Mouse (Mus musculus): ENCODE measurements around the gene Epha2. TPM values are rescaled to one million over a fixed set of nuclear protein-coding genes. Genes with fewer than 3 reads are reported as not detected.

Gene Epha2
- polyA plus RNA-seq, 1 experiment from 2014 or later: 1.4 TPM

DNA sequence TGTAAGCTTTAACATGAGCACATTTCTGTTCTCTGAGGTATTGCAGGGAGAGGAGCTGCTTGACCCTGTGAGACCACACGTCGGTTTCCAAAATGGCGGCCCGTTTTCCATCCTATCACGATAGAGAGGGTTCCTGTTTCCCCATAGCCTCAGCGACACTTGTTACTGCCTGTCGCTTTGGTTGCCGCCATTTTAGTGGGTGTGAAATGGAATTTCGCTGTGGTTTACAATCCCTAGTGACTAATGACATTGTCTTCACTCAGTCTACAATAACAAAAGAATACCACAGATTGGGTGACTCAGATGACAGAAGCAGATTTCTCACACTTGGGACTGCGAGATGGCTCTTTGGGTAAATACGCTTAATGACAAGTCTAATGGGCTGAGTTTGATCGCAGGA, 44.2 kb downstream of the Epha2 start:
- H3K36me3 ChIP-seq: no peaks in the 10 kb centered on the region
- H3K9ac ChIP-seq: no peak overlapping the region
- no peaks in the 10 kb centered on the region for H3K4me1 ChIP-seq (replicated peaks)
- no peak overlapping the region for H3K4me2 ChIP-seq
- no peaks in the 10 kb centered on the region for H3K27me3 ChIP-seq
- no peaks in the 10 kb centered on the region for H3K9me3 ChIP-seq
- no peak for ATAC-seq (ENCODE audit: low FRiP score, low read depth)
- WGBS: 90% methylated on average over 12 of the region's 12 CpGs
- no peak overlapping the region for H3K27ac ChIP-seq (replicated peaks)
- no peak overlapping the region for H3K4me3 ChIP-seq

DNA sequence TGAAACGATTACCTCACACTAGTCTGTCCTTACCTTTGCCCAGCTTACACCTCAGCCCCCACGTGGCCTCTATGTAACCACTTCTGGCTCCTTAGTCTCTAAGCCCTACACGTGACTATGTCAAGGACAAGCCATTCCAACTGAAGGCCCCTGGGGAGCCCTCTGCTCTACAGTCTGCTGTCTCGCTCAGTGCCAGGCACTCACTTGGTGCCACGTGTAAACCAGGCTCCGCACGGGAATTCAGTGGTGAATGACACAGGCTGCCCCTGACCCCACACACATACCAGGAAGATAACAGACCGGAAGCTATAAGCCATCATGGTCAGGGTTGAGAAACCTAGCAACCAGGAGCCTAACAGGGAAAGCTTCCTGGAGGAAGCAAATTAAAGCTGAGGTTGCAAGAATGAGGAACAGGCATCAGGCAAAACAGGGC, 46.3 kb downstream of the Epha2 start:
- H3K27me3 ChIP-seq: no peaks in the 10 kb centered on the region
- no peaks in the 10 kb centered on the region for H3K36me3 ChIP-seq
- no peak overlapping the region for H3K4me3 ChIP-seq
- H3K4me2 ChIP-seq: no peak overlapping the region
- H3K9me3 ChIP-seq: no peaks in the 10 kb centered on the region
- WGBS: 60% methylated on average over 8 of the region's 8 CpGs
- H3K27ac ChIP-seq (replicated peaks): no peak overlapping the region
- H3K4me1 ChIP-seq (replicated peaks): no peaks in the 10 kb centered on the region
- H3K9ac ChIP-seq: no peak overlapping the region
- ATAC-seq (ENCODE audit: low FRiP score, low read depth): no peak

DNA sequence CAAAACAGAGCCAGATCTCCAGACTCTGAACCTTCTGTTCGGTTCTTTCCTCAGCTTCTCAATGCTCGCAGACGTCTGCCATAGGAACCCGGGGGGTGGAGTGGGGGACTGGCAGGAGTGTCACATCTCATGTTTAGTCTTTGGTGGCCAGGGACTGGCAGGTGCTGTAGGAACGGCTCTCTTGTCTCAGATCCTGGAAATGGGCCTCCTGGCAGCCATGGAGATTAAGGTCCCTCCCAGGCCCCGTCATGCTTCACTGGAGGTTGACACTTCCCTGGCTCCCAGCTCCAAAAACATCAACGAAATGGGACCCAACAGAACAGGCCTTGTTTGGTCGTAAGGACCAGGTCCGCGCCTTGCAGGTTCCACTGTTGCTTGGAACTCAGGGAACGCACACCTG, 47.6 kb downstream of the Epha2 start:
- H3K9me3 ChIP-seq: no peaks in the 10 kb centered on the region
- no peaks in the 10 kb centered on the region for H3K36me3 ChIP-seq
- no peak overlapping the region for H3K4me3 ChIP-seq
- no peaks in the 10 kb centered on the region for H3K4me1 ChIP-seq (replicated peaks)
- WGBS: 68% methylated on average over 11 of the region's 11 CpGs
- H3K27ac ChIP-seq (replicated peaks): no peak overlapping the region
- ATAC-seq (ENCODE audit: low FRiP score, low read depth): no peak
- H3K9ac ChIP-seq: no peak overlapping the region
- H3K27me3 ChIP-seq: no peaks in the 10 kb centered on the region
- no peak overlapping the region for H3K4me2 ChIP-seq

DNA sequence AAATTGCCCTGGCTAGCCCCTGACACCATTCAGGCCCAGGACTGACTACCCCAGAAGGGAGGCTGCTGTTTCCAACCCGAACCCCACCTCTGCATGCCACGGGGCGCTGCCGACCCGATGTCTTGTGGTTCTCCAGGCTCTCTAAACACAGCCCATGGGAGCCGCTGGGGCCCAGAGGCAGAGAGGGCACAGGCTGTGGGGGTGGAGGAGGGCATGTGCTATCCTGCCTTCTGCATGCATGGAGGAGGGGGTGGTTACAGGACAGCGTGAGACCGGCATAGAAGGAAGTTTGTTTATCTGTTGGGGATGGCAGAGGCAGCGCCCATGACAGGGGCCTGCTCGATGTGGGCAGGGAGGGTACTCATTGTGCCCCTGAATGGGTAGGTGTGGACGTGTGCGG, 49.0 kb downstream of the Epha2 start:
- no peaks in the 10 kb centered on the region for H3K27me3 ChIP-seq
- H3K4me1 ChIP-seq (replicated peaks): no peaks in the 10 kb centered on the region
- no peaks in the 10 kb centered on the region for H3K36me3 ChIP-seq
- H3K9ac ChIP-seq: no peak overlapping the region
- H3K9me3 ChIP-seq: no peaks in the 10 kb centered on the region
- no peak overlapping the region for H3K4me2 ChIP-seq
- ATAC-seq (ENCODE audit: low FRiP score, low read depth): no peak
- H3K27ac ChIP-seq (replicated peaks): no peak overlapping the region
- H3K4me3 ChIP-seq: no peak overlapping the region
- WGBS: 84% methylated on average over 12 of the region's 12 CpGs

DNA sequence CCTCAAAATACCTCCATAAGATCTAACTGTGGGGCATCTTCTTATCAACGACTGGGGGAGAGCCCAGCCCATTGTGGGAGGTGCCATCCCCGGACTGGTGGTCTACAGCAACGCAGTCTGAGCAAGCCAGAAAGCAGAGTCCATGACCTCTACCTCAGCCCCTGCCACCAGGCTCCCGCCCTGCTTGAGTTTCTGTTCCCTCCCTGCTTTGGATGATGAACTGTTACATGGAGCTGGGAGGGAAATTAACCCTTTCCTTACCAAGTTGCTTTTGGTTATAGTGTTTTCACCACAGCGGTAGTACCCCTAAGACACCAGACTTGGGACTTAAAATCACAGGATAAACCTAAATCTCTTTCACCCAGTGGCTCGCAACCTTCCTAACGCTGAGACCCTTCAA, 50.9 kb downstream of the Epha2 start:
- Histone ChIP-seq H3K27ac (replicated peaks) (no peak overlapping the region), H3K4me1 (replicated peaks) (no peaks in the 10 kb centered on the region), H3K27me3 (no peaks in the 10 kb centered on the region), H3K4me3 (no peak overlapping the region), H3K4me2 (no peak overlapping the region), H3K9me3 (no peaks in the 10 kb centered on the region), H3K9ac (no peak overlapping the region), H3K36me3 (no peaks in the 10 kb centered on the region)
- WGBS: 61% methylated on average over 7 of the region's 7 CpGs
- no peak for ATAC-seq (ENCODE audit: low FRiP score, low read depth)

DNA sequence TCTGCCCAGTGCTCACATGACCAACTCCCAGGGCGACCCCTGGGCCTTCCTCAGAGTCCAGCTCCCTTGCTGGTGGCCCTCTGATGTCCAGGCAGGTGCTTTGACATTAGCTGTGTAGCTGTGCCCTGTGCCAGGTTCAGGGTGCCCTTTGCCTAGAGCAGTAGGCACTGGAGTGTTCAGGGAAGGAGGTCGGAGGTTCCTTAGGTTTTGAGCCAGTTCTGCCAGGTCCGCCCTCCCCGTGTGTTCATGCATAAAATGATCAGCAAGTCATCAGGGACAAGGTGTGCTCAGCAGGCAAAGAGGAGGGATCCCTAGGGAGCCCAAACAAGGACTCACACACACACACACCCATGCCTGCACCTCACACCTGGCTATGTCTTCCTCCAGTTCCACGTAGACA, 51.9 kb downstream of the Epha2 start:
- H3K4me1 ChIP-seq (replicated peaks): no peaks in the 10 kb centered on the region
- no peaks in the 10 kb centered on the region for H3K9me3 ChIP-seq
- H3K4me3 ChIP-seq: no peak overlapping the region
- ATAC-seq (ENCODE audit: low FRiP score, low read depth): no peak
- no peaks in the 10 kb centered on the region for H3K36me3 ChIP-seq
- H3K27ac ChIP-seq (replicated peaks): no peak overlapping the region
- WGBS: 79% methylated on average over 5 of the region's 5 CpGs
- H3K27me3 ChIP-seq: no peaks in the 10 kb centered on the region
- no peak overlapping the region for H3K4me2 ChIP-seq
- no peak overlapping the region for H3K9ac ChIP-seq

DNA sequence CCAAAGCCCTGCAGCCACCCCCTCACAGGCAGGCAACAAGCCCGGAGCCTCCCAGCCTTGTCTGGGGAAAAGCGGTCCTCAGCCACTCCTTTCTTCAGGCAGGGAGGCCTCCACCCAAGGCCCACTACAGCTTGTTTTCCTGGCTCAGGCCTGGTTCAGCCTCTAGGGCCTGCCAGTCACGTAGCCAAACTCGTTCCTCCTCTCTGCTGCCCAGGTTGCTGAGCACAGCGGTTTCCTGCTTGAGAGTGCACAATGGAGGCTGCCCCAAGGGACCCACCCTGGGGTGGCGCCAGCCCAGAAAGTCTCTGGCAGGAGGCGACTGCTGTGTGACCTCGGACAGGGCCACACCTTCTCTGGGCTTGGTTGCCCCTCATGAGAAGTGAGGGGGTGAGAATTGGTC, 52.8 kb downstream of the Epha2 start:
- no peak for ATAC-seq (ENCODE audit: low FRiP score, low read depth)
- 62% methylated on average over 8 of the region's 8 CpGs for WGBS
- H3K4me3 ChIP-seq: no peak overlapping the region
- H3K9ac ChIP-seq: no peak overlapping the region
- H3K9me3 ChIP-seq: no peaks in the 10 kb centered on the region
- H3K27me3 ChIP-seq: no peaks in the 10 kb centered on the region
- no peak overlapping the region for H3K4me2 ChIP-seq
- H3K36me3 ChIP-seq: no peaks in the 10 kb centered on the region
- H3K27ac ChIP-seq (replicated peaks): no peak overlapping the region
- no peaks in the 10 kb centered on the region for H3K4me1 ChIP-seq (replicated peaks)

DNA sequence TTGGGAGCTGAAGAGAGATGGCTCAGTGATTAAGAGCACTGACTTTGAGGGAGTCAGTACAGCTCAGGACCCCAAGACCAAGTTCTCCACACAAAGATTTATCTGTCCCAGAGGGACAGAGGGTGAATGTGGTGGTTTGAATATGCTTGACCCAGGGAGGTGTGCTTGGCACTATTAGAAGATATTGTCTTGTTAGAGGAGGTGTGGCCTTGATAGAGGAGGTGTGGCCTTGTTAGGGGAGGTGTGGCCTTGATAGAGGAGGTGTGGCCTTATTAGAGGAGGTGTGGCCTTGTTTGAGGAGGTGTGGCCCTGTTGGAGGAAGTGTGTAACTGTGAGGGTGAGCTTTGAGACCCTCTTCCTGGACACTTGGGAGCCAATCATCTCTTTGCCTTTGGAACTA, 56.8 kb downstream of the Epha2 start:
- H3K27ac ChIP-seq (replicated peaks): no peak overlapping the region
- ATAC-seq (ENCODE audit: low FRiP score, low read depth): no peak
- no peaks in the 10 kb centered on the region for H3K36me3 ChIP-seq
- no peak overlapping the region for H3K4me3 ChIP-seq
- H3K9ac ChIP-seq: no peak overlapping the region
- H3K9me3 ChIP-seq: no peaks in the 10 kb centered on the region
- H3K27me3 ChIP-seq: no peaks in the 10 kb centered on the region
- no peak overlapping the region for H3K4me2 ChIP-seq
- no peaks in the 10 kb centered on the region for H3K4me1 ChIP-seq (replicated peaks)

DNA sequence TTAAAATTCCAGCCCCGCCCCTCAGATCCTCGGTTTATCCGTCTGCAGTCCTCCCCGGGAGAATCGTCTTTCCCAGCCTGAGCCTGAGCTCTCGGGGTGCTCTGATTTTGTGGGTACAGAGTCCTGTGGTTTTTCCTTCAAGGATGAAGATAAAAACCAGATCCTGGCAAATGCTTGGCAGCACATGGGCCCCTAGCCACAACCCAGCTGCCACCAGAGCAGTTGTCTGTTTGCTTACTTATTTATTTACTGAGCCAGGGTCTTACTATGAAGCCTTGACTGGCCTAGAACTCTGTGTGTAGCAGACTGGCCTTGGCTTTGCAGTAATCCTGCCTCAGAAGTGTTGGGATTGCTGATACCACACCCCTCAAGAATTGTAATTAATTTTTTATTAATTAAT, 58.2 kb downstream of the Epha2 start:
- Histone ChIP-seq H3K4me2 (no peak overlapping the region), H3K27me3 (no peaks in the 10 kb centered on the region), H3K4me1 (replicated peaks) (no peaks in the 10 kb centered on the region), H3K27ac (replicated peaks) (no peak overlapping the region), H3K9ac (no peak overlapping the region), H3K4me3 (no peak overlapping the region), H3K36me3 (no peaks in the 10 kb centered on the region), H3K9me3 (no peaks in the 10 kb centered on the region)
- WGBS: 91% methylated on average over 6 of the region's 6 CpGs
- ATAC-seq (ENCODE audit: low FRiP score, low read depth): no peak

DNA sequence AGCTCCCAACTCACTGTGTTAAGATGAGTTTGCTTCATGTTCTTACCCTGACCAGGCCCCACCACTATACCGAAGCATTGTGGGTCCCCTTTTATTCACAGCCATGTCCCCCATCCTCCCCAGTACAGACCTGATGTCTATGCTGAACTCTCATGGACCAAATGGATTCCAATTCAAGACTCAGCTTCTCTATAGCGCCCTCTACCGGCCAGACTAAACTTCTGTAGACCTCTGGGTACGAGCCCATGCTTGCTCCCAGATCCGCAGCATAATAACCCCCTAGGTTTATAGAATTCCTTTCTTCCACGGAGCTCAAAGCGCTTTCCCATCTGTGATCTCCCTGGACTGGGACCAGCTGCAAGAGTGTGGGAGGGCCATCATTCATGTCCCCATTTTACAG, 59.8 kb downstream of the Epha2 start:
- Histone ChIP-seq H3K27ac (replicated peaks) (no peak overlapping the region), H3K27me3 (peaks cover 14% of the 10 kb centered on the region), H3K4me1 (replicated peaks) (no peaks in the 10 kb centered on the region), H3K9ac (no peak overlapping the region), H3K4me3 (no peak overlapping the region), H3K4me2 (no peak overlapping the region), H3K36me3 (no peaks in the 10 kb centered on the region), H3K9me3 (no peaks in the 10 kb centered on the region)
- 37% methylated on average over 7 of the region's 7 CpGs for WGBS
- no peak for ATAC-seq (ENCODE audit: low FRiP score, low read depth)

DNA sequence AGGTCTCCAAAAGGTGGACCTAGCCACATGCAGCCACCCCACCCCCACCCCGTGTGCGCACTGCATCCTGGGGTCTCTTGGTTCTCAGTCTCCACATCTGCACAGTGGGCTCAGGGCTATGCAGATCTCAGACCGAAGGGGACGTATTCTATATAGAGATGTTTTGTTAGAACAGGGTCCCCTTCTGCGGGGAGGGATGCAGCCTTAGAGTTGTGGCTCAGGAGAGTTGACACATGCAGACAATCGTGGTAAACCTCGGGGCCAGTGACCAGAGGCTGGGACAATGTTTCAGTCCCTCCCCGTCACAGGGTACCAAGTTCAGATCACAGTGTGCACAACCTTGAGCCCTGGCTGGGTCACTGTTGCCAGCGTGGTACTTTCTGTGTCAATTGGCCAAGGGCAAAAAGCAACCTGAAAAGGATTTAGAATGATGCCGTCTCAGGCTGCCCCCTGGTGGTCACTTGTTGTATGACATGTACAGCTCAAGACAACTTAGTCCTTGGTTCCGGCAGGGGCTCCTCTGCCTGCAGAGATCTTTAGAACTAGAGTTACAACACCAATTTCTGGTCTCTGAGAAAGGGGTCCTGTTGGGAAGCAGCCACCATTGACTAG, 62.0 kb downstream of the Epha2 start:
- Histone ChIP-seq H3K9ac (no peak overlapping the region), H3K27ac (replicated peaks) (no peak overlapping the region), H3K9me3 (no peaks in the 10 kb centered on the region), H3K36me3 (no peaks in the 10 kb centered on the region), H3K27me3 (peaks cover 29% of the 10 kb centered on the region), H3K4me1 (replicated peaks) (peaks cover 5% of the 10 kb centered on the region; the same call in 1 of the 2 replicates), H3K4me3 (no peak overlapping the region), H3K4me2 (no peak overlapping the region)
- ATAC-seq (ENCODE audit: low FRiP score, low read depth): no peak
- 28% methylated on average over 11 of the region's 11 CpGs for WGBS

DNA sequence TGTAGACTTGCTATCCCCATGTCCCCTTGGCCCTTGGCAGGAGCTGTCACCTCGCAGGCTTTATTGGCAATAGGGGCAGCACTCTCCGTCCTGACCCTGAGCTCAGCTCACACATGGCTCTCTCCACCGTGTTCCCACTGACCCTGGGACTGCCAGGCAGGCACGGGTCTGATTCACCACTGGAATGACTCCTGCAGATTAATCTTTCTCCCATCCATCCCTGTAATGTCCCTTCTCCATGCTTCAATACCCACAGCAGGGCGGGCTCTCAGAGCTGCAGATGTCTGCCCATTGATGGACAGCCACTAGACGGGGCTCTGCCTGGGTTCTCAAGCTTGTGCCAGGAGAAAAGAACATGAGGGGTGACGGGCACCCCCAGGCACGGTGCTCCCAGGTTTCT, 64.1 kb downstream of the Epha2 start:
- H3K9ac ChIP-seq: no peak overlapping the region
- H3K27ac ChIP-seq (replicated peaks): no peak overlapping the region
- ATAC-seq (ENCODE audit: low FRiP score, low read depth): no peak
- H3K9me3 ChIP-seq: no peaks in the 10 kb centered on the region
- peaks cover 29% of the 10 kb centered on the region for H3K27me3 ChIP-seq
- no peak overlapping the region for H3K4me2 ChIP-seq
- H3K4me3 ChIP-seq: no peak overlapping the region
- peaks cover 13% of the 10 kb centered on the region for H3K4me1 ChIP-seq (replicated peaks)
- H3K36me3 ChIP-seq: no peaks in the 10 kb centered on the region
- WGBS: 58% methylated on average over 8 of the region's 8 CpGs

DNA sequence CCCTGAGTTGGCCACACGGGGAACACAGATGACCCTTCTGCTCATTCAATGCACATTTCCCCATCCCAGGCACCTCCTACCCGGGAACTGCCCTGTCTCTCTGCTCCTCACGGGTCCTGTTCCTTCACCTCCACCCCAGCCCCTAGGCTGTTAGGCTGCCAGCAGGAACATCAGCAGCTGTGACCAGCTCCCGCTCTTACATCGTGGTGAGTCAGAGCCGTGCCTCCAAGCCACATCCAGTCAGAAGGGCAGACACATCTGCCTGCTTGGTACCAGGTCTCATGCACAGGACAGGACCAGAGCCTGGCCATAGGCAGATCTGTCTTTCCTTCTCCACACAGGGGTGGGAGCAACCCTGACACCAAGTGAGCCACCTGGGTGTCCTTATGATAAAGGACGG, 64.8 kb downstream of the Epha2 start:
- Histone ChIP-seq H3K4me1 (replicated peaks) (peaks cover 13% of the 10 kb centered on the region), H3K27me3 (peaks cover 29% of the 10 kb centered on the region), H3K27ac (replicated peaks) (no peak overlapping the region), H3K4me2 (no peak overlapping the region), H3K9ac (no peak overlapping the region), H3K36me3 (no peaks in the 10 kb centered on the region), H3K9me3 (no peaks in the 10 kb centered on the region), H3K4me3 (no peak overlapping the region)
- ATAC-seq (ENCODE audit: low FRiP score, low read depth): no peak
- WGBS: 49% methylated on average over 7 of the region's 7 CpGs
